Comparison of ENCODE assay signal across 22 mouse cellular contexts in the genomic region with DNA sequence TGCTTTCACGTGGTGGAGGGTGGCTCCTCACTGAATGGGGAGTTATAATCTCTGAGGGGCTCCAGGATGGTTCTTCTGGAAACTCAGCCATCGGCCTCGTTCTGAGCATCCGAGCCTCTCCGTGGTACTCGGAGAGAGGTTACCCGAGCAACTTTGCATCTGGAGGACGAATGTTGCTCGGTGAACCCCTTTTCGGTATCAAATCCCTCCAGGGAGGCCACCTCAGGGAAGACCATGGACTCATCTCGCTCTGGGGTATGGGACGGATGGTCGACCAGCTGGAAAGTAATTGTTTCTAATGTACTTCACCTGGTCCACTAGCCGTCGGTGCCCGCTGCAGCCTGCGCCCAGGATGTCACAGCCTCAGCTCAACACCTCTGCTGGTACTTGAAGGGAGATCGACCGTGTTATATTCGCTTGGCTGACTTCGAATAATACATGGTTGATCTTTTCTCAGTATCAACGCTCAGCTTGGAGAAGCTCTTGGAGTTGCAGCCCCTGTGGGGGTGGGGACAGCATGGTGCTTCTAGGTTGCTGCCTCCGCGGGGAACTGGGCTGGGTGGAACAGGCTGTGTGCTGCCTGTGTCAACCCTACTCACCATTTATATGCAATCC.
"Had no signal": no experiment of that assay in that cellular context is flagged by ENCODE, and none has a peak within 500 bp of the region (broad histone marks: within the 10 kb centered on the region; RNA-seq: fewer than 3 reads in every experiment).

No protein-coding gene starts in this region.

- H3K9ac ChIP-seq: intestine, embryonic 15.5 days; limb, embryonic 12.5 days; limb, embryonic 15.5 days; liver, embryonic 12.5 days; liver, embryonic 15.5 days; midbrain, embryonic 13.5 days; neural tube, embryonic 13.5 days had no signal

- H3K36me3 ChIP-seq: liver, embryonic 15.5 days had no signal

- H3K4me2 ChIP-seq: intestine, embryonic 15.5 days; limb, embryonic 12.5 days; limb, embryonic 15.5 days; liver, embryonic 12.5 days; liver, embryonic 15.5 days; midbrain, embryonic 13.5 days; neural tube, embryonic 13.5 days had no signal

- DNase-seq: kidney, adult 11 months; kidney, adult 8-10 months; kidney, postnatal 14 days; left cerebral cortex, postnatal 4 days; lung, adult 2 months; lung, postnatal 14 days; lung, postnatal 4 days; right cerebral cortex, adult 18-20 months; right cerebral cortex, postnatal 14 days; right cerebral cortex, postnatal 4 days; thymus, adult 2 months; thymus, postnatal 25 days had no signal

- H3K4me3 ChIP-seq: intestine, embryonic 15.5 days; limb, embryonic 12.5 days; limb, embryonic 15.5 days; liver, embryonic 12.5 days; liver, embryonic 15.5 days; midbrain, embryonic 13.5 days; myocyte; neural tube, embryonic 13.5 days had no signal

- H3K9me3 ChIP-seq: intestine, embryonic 15.5 days; limb, embryonic 12.5 days; limb, embryonic 15.5 days; liver, embryonic 12.5 days; liver, embryonic 15.5 days; midbrain, embryonic 13.5 days; neural tube, embryonic 13.5 days had no signal

- H3K4me1 ChIP-seq: liver, embryonic 15.5 days had no signal

- ATAC-seq: intestine, embryonic 15.5 days; liver, embryonic 12.5 days; midbrain, embryonic 13.5 days; midbrain, embryonic 16.5 days had no signal

- H3K27ac ChIP-seq: intestine, embryonic 15.5 days; limb, embryonic 12.5 days; limb, embryonic 15.5 days; liver, embryonic 12.5 days; liver, embryonic 15.5 days; midbrain, embryonic 13.5 days; neural tube, embryonic 13.5 days; stomach, postnatal 0 days had no signal

- H3K27me3 ChIP-seq: intestine, embryonic 15.5 days; limb, embryonic 12.5 days; limb, embryonic 15.5 days; liver, embryonic 12.5 days; liver, embryonic 15.5 days; midbrain, embryonic 13.5 days; neural tube, embryonic 13.5 days had no signal
